Mouse (Mus musculus) thymus, postnatal 10 days (tissue): ENCODE data around the gene Gpr84.

Source experiments
- DNase-seq, 2 experiments: peaks; one replicate each; pipeline ENCODE4 v3.0.0; 2021; ENCODE audit warnings: low spot score in 2 of 2

Gene Gpr84

DNA sequence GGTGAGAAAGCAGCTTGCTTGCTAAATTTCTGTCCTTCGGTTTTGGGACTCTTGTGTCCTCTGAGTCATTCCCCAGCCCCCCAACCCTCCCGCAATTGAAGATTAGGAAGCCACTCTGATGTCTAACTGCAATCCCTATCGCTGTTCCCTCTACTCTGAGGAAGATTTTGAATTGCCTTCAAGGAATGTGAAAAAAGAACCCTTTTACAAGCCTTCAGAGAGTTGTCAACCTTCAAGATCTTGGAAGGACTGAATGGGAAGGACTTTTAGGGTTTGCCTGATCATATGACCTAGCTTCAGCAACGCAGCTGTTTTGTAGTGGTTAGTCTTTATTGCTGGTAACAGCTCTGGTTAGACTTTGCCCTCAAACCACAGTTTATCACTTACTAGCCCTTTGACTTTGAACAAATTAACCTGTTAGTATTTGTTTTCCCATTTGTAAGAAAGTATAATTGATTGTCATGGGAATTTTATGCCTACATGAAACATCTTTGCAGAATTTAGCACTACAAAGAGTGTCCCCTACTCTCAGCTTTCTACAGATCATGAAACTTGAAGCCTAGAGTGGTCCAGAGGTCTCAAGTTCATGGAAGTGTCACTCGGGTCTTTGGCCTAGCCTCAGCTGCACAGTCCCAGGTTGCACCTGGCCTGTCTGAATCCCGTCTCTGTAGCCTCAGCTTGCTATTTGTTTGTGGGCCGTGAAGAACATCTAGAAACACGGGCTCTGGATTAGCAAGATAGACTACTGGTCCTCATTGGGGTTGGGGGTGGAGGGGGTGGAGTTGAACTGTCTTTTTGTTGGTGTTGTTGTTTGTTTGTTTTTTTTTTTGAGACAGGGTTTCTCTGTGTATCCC is 4.4 kb downstream of the Gpr84 start:
- DNase-seq, result no peak

DNA sequence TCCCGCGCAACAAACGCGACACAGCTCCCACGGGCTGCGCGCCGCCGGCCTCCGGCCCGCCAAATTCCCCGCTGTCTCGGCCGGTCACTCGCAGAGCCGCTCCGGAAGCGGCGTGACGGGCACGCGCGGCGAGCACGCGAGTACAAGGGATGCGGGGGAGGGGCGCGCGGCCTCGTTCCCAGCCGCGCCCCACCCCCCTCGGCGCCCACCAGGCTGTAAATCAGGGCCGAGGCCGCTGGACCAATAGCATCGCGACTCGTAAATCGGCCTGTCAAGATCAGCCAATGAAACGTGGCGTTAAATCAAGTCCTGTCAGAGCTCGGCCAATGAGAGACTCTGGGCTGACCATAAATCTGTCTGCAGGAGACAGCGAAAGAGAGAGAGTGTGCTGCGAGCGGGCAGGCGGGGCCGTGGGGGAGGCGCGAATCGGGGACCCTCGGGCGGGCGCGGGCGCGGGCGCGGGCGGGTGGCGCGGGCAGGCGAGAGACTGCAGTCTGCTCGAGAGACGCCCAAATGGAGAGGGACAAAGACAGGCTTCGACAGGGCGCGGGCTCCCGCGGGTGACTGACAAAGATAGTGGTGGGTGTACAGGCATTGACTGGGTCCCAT is 5.2 kb downstream of the Gpr84 start:
- DNase-seq, result peak; percentile 74 to 76

DNA sequence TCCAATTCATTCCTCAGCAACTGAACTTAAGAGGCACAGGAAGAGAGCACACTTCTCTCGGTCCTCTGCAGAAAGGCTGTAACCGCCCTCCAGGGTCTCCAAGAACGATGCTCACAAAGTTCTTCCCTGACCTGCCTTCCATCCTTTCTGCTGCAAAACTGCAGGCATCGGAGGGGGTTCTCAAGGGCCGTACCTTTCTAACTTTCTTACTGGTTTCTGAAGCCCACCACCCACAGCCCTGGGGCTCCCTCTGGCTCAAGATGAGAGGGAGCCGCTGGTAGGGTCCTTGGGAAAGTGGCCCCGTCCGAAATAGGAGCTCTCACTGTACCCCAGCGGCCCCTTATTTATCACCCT is 5.8 kb downstream of the Gpr84 start:
- no peak for DNase-seq

DNA sequence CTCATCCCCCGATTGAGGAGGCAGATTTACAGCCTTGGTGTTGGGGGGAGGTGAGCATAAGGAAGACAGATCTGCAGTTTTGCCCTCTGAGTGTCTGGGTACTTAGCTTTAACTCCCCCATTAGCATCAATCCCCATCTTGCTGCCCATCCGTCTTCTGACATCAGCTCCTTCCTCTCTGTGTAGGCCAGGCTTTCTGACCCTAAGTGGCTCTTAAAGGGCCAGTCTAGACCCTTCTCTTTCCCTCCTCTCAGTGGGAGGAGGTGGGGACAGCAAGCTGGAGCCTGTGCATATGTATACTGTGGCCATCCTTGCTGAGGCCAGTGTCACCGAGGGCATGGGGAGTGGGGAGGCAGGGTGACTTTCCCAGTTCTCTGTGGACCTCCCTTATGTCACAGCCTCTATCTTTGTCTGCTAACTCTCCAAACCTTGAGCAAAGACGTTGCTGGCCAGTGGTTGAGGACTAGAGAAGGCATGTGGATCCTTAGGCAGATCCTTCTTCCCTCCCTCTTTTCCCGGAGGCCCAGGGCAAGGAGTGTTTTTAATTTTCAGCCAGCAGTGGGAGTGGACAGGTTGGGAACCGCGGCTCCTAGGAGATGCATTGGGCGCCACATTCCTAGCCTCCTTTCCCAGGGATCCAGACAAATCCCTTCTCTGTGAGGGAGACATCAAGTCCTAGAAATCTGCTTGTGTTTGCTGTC is 6.3 kb downstream of the Gpr84 start:
- DNase-seq, result no peak

DNA sequence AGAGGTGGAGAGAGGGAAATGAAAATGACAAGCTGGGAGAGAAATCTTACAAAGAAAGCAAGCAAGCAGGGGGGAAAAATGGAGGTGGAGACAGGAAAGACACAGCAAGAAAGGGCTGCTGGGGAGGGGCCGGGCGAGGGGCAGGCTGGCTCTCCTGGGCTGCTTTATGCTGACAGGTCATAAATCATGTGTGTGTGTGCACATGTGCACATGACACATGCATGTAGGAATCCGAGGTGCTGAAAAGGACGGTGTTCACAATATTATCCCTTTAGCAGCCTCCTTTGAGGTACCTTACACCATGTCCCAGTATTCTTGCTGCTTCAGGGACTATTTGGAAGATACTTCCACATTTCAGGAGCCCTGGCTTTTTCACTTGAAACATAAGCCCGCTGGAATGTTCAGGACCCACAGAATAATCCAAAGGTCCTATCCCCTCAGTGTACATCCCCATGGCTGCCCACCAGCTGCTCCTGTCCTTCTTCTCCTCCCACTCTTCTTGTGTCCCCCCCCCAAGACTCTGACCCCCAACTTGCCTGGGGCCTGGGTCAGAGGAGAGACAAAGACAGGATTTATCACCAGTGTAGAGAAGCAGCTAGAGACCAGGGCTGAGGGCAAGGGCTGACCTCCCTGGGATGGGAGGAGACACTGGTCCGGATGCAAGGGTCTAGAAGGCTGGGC is 7.9 kb downstream of the Gpr84 start:
- DNase-seq, result no peak

DNA sequence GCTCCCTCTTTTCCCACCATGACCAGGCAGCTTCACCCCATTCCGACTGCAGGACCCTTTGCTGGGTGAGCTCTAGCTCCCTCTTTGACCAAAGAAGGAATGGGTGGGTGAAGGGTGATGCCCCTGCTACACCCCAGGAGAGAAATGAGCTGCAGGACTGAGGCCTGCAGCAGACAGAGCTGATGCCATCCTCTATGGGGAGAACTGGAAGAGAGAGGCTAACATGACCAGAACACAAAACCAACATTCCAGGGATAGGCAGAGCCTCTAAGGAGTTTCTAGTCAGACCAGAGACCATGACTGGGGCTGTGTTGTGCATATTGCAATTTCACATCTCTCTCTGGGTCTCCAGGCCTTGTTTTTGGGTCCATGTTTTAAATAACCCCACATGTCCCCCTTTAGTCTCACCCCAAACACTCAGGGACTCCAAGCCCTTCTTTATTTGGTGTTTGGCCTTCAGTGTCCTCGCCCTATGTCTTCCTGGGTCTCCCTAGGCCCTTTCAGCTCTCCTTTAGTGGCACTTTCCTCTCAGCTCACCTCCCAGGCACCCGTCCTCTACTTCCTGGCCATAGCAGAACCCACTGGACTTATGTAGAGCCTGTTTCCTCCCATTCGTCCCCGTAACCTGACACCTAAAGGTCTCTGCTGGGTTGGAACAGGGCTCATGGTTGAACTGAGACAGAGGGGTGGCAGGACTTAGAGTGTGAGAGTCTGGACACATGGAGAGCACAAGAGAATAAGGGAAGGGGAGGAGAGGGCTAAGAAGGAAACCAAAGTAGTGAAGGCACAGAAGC is 8.7 kb downstream of the Gpr84 start:
- no peak for DNase-seq

- DNase-seq, result no peak
Observed at GRCm38 (mm10) chr15:103301046-103301445, 9.4 kb downstream of the Gpr84 start.

GRCm38 (mm10) chr15:103300560-103300959 is 9.9 kb downstream of the Gpr84 start:
- DNase-seq, result no peak

- no peak for DNase-seq
Observed at GRCm38 (mm10) chr15:103300067-103300471, 10.3 kb downstream of the Gpr84 start.

- no peak for DNase-seq
Observed at GRCm38 (mm10) chr15:103299644-103300043, 10.8 kb downstream of the Gpr84 start.

DNA sequence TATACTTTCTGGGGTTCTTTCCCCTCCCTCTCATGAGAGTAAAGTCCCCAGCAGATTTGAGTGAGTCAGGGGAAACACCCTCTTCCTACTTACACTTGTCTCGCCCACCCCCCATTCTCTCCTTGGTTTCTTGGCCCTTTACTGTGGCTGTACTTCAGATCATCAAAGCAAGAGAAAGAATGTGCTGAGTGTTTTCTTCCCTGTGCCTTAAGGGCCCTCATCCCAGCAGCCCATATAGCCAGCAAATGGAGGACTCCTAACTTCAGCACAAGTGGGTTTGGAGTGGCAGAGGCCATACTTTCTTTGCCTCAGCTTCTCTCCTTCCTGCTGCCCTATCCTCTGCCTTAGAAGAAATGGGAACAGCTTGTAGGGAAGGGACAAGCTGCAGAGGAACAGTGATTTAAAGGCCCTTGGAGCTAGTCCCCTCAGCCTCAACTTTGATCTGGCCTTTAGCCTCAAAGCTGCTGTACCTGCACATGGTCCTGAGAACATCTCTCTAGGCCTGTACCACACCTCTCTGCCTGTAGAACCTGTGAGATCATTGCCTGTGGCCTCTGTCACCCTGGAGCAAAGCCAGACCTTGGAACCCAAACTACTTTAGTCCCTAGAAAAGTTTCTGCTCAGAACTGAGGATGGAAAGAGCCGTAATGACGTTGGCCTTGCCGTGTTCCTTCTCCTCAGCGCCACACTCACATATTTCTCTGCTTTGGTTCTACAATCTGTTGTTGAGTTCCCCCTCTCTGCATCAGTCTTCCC is 11.4 kb downstream of the Gpr84 start:
- no peak for DNase-seq

GRCm38 (mm10) chr15:103298026-103298425 is 12.4 kb downstream of the Gpr84 start:
- DNase-seq, result no peak

DNA sequence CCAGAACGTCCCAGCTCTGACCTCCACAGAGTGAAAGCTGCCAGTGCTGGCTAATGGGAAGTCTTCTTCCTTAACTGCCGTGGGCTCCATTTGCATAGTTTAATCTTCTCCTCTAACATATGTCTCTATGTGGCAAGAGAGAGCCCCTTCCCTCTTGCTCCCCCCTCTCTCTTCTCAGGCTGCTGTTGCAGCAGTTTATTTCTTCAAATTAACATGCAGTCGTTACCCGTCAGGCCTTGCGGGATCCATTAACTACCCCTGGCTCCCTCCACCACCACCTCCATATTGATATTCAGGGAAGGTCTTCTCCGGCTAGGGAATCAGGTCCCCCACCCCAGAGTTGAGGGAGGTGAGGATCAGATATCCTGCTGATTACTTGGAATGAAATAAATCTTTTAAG is 13.1 kb downstream of the Gpr84 start:
- DNase-seq, result no peak

DNA sequence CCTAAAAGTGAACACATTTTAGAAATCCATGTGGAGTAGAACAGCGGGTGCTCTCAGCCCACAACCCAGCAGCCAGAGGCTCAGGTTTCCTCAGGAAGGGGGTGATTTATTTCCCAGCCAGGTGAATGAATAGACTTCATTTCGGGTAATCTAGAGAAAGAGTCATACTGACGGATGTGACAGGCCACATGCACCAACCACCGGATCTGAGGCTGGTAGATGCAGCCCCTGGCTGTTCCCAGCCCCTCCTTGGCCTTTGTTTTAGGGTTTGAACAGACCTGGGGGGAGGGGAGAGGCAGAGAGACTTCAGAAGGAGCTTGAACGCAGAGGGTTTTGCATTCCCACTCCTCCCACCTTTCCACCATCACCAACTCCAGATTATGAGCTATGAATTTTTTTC is 14.6 kb downstream of the Gpr84 start:
- DNase-seq, result no peak

DNA sequence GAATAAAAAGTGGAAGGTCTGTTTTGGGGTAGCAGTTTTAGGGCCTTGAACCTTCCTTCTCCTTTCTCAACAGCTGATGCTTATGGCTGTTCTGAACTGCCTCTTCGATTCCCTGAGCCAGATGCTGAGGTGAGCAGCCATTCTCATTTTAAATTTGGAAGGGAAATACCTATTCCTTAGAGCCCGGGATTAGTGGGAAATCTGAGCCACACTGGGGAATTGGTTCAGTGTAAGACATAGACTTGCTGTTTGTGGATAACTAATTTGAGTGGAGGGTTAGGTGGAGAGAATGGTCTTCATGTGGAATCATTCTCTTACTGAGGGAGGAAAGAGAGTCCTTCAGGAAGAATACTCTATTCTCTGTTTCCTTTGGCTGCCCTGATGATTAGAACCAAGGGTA is 15.8 kb downstream of the Gpr84 start:
- no peak for DNase-seq

- DNase-seq, result no peak
Observed at GRCm38 (mm10) chr15:103293375-103293774, 17.0 kb downstream of the Gpr84 start.

- no peak for DNase-seq
Observed at GRCm38 (mm10) chr15:103292673-103293345, 17.6 kb downstream of the Gpr84 start.

- no peak for DNase-seq
Observed at GRCm38 (mm10) chr15:103290843-103291242, 19.6 kb downstream of the Gpr84 start.

GRCm38 (mm10) chr15:103290417-103290816 is 20.0 kb downstream of the Gpr84 start:
- DNase-seq, result no peak

- no peak for DNase-seq
Observed at GRCm38 (mm10) chr15:103289600-103289999, 20.8 kb downstream of the Gpr84 start.
